Mouse (Mus musculus): Measurements from ENCODE around the gene Acap2. TPM values are rescaled to one million over a fixed set of nuclear protein-coding genes. Genes with fewer than 3 reads are reported as not detected.
A peak's percentile ranks its signal among the peaks of the same experiment; 100 is the strongest.

The Acap2 gene
- polyA plus RNA-seq (2015; fragmentation: Nextera tagmentation; extraction: Ambion mirVana): 24.0 and 25.3 TPM in 2 replicates

- Histone ChIP-seq H3K9ac (peak within 1 kb of the TSS; percentile 96), H3K4me2 (replicated peaks) (peak within 1 kb of the TSS; percentile 61), H3K9me3 (replicated peaks) (no peaks in the 10 kb centered on the region), H3K27ac (replicated peaks) (peak within 1 kb of the TSS; percentile 97), H3K27me3 (no peaks in the 10 kb centered on the region), H3K4me1 (peaks cover 16% of the 10 kb centered on the region), H3K36me3 (no peaks in the 10 kb centered on the region), H3K4me3 (replicated peaks) (peak within 1 kb of the TSS; percentile 97)
- peak; percentile 99 for ATAC-seq (ENCODE audit: insufficient number of reproducible peaks, low FRiP score, low TSS enrichment, low read depth)
- under 1% methylated on average over 72 of the region's 73 CpGs for WGBS
These were observed at the start of gene Acap2 for GRCm38 (mm10) chr16:31200790-31201567. Acap2 (minus strand) TSS chr16:31201245.

GRCm38 (mm10) chr16:31249401-31249800 is 48.4 kb upstream of the Acap2 start:
- H3K27ac ChIP-seq (replicated peaks): no peak overlapping the region
- H3K4me1 ChIP-seq: no peaks in the 10 kb centered on the region
- H3K36me3 ChIP-seq: peaks cover 9% of the 10 kb centered on the region; the same call in 1 of the 2 replicates
- H3K4me2 ChIP-seq (replicated peaks): no peak overlapping the region
- H3K9me3 ChIP-seq (replicated peaks): no peaks in the 10 kb centered on the region
- no peak overlapping the region for H3K4me3 ChIP-seq (replicated peaks)
- ATAC-seq (ENCODE audit: insufficient number of reproducible peaks, low FRiP score, low TSS enrichment, low read depth): no peak
- H3K9ac ChIP-seq: no peak overlapping the region
- WGBS: 91% methylated on average over 3 of the region's 3 CpGs
- no peaks in the 10 kb centered on the region for H3K27me3 ChIP-seq

GRCm38 (mm10) chr16:31248717-31249116 is 47.7 kb upstream of the Acap2 start:
- H3K27me3 ChIP-seq: no peaks in the 10 kb centered on the region
- no peak overlapping the region for H3K4me2 ChIP-seq (replicated peaks)
- H3K9me3 ChIP-seq (replicated peaks): no peaks in the 10 kb centered on the region
- H3K9ac ChIP-seq: no peak overlapping the region
- no peak overlapping the region for H3K27ac ChIP-seq (replicated peaks)
- no peak for ATAC-seq (ENCODE audit: insufficient number of reproducible peaks, low FRiP score, low TSS enrichment, low read depth)
- no peaks in the 10 kb centered on the region for H3K4me1 ChIP-seq
- WGBS: 88% methylated on average over 13 of the region's 13 CpGs
- no peak overlapping the region for H3K4me3 ChIP-seq (replicated peaks)
- peaks cover 9% of the 10 kb centered on the region; the same call in 1 of the 2 replicates for H3K36me3 ChIP-seq

GRCm38 (mm10) chr16:31247442-31247841 is 46.4 kb upstream of the Acap2 start:
- H3K27ac ChIP-seq (replicated peaks): no peak overlapping the region
- 76% methylated on average over 7 of the region's 7 CpGs for WGBS
- no peak overlapping the region for H3K4me3 ChIP-seq (replicated peaks)
- no peak for ATAC-seq (ENCODE audit: insufficient number of reproducible peaks, low FRiP score, low TSS enrichment, low read depth)
- H3K9ac ChIP-seq: no peak overlapping the region
- no peaks in the 10 kb centered on the region for H3K27me3 ChIP-seq
- H3K4me1 ChIP-seq: no peaks in the 10 kb centered on the region
- peaks cover 5% of the 10 kb centered on the region; the same call in 1 of the 2 replicates for H3K36me3 ChIP-seq
- no peaks in the 10 kb centered on the region for H3K9me3 ChIP-seq (replicated peaks)
- H3K4me2 ChIP-seq (replicated peaks): no peak overlapping the region

- no peak for ATAC-seq (ENCODE audit: insufficient number of reproducible peaks, low FRiP score, low TSS enrichment, low read depth)
- Histone ChIP-seq H3K9me3 (replicated peaks) (no peaks in the 10 kb centered on the region), H3K36me3 (no peaks in the 10 kb centered on the region), H3K27me3 (no peaks in the 10 kb centered on the region), H3K4me1 (no peaks in the 10 kb centered on the region), H3K9ac (no peak overlapping the region), H3K4me3 (replicated peaks) (no peak overlapping the region), H3K4me2 (replicated peaks) (no peak overlapping the region), H3K27ac (replicated peaks) (no peak overlapping the region)
- WGBS: 74% methylated on average over 3 of the region's 3 CpGs
These were observed 43.0 kb upstream of the Acap2 start for GRCm38 (mm10) chr16:31244053-31244452.

GRCm38 (mm10) chr16:31241433-31241832 is 40.4 kb upstream of the Acap2 start:
- Histone ChIP-seq H3K4me3 (replicated peaks) (no peak overlapping the region), H3K36me3 (no peaks in the 10 kb centered on the region), H3K27ac (replicated peaks) (no peak overlapping the region), H3K4me1 (no peaks in the 10 kb centered on the region), H3K27me3 (no peaks in the 10 kb centered on the region), H3K9ac (no peak overlapping the region), H3K9me3 (replicated peaks) (no peaks in the 10 kb centered on the region), H3K4me2 (replicated peaks) (no peak overlapping the region)
- no peak for ATAC-seq (ENCODE audit: insufficient number of reproducible peaks, low FRiP score, low TSS enrichment, low read depth)
- 80% methylated on average over 9 of the region's 9 CpGs for WGBS

GRCm38 (mm10) chr16:31240569-31240968 is 39.5 kb upstream of the Acap2 start:
- Histone ChIP-seq H3K27me3 (no peaks in the 10 kb centered on the region), H3K9ac (no peak overlapping the region), H3K27ac (replicated peaks) (no peak overlapping the region), H3K4me3 (replicated peaks) (no peak overlapping the region), H3K36me3 (no peaks in the 10 kb centered on the region), H3K9me3 (replicated peaks) (no peaks in the 10 kb centered on the region), H3K4me1 (peaks cover 5% of the 10 kb centered on the region), H3K4me2 (replicated peaks) (no peak overlapping the region)
- ATAC-seq (ENCODE audit: insufficient number of reproducible peaks, low FRiP score, low TSS enrichment, low read depth): no peak
- 90% methylated on average over 8 of the region's 8 CpGs for WGBS

GRCm38 (mm10) chr16:31238281-31238680 is 37.2 kb upstream of the Acap2 start:
- Histone ChIP-seq H3K4me2 (replicated peaks) (no peak overlapping the region), H3K27ac (replicated peaks) (no peak overlapping the region), H3K4me1 (peaks cover 24% of the 10 kb centered on the region), H3K9me3 (replicated peaks) (no peaks in the 10 kb centered on the region), H3K4me3 (replicated peaks) (no peak overlapping the region), H3K36me3 (no peaks in the 10 kb centered on the region), H3K27me3 (no peaks in the 10 kb centered on the region), H3K9ac (no peak overlapping the region)
- 69% methylated on average over 5 of the region's 5 CpGs for WGBS
- no peak for ATAC-seq (ENCODE audit: insufficient number of reproducible peaks, low FRiP score, low TSS enrichment, low read depth)

- peak overlapping the region; percentile 29 for H3K4me2 ChIP-seq (replicated peaks)
- no peak overlapping the region; the same call in 1 of the 2 replicates for H3K4me3 ChIP-seq (replicated peaks)
- no peaks in the 10 kb centered on the region for H3K36me3 ChIP-seq
- no peaks in the 10 kb centered on the region for H3K9me3 ChIP-seq (replicated peaks)
- peaks cover 33% of the 10 kb centered on the region for H3K4me1 ChIP-seq
- WGBS: 20% methylated on average over 18 of the region's 18 CpGs
- no peaks in the 10 kb centered on the region for H3K27me3 ChIP-seq
- H3K27ac ChIP-seq (replicated peaks): no peak overlapping the region
- no peak overlapping the region for H3K9ac ChIP-seq
- ATAC-seq (ENCODE audit: insufficient number of reproducible peaks, low FRiP score, low TSS enrichment, low read depth): no peak
These were observed 34.6 kb upstream of the Acap2 start for GRCm38 (mm10) chr16:31235457-31236310.

GRCm38 (mm10) chr16:31234808-31235456 is 33.9 kb upstream of the Acap2 start:
- Histone ChIP-seq H3K4me2 (replicated peaks) (no peak overlapping the region), H3K4me1 (peaks cover 33% of the 10 kb centered on the region), H3K9me3 (replicated peaks) (no peaks in the 10 kb centered on the region), H3K9ac (no peak overlapping the region), H3K27me3 (no peaks in the 10 kb centered on the region), H3K4me3 (replicated peaks) (no peak overlapping the region), H3K27ac (replicated peaks) (no peak overlapping the region), H3K36me3 (no peaks in the 10 kb centered on the region)
- WGBS: 80% methylated on average over 12 of the region's 12 CpGs
- no peak for ATAC-seq (ENCODE audit: insufficient number of reproducible peaks, low FRiP score, low TSS enrichment, low read depth)

- H3K9ac ChIP-seq: no peak overlapping the region
- WGBS: 34% methylated on average over 3 of the region's 3 CpGs
- no peak for ATAC-seq (ENCODE audit: insufficient number of reproducible peaks, low FRiP score, low TSS enrichment, low read depth)
- H3K4me3 ChIP-seq (replicated peaks): no peak overlapping the region
- no peaks in the 10 kb centered on the region for H3K9me3 ChIP-seq (replicated peaks)
- H3K4me1 ChIP-seq: peaks cover 33% of the 10 kb centered on the region
- peak overlapping the region; percentile 53; the same call in 1 of the 2 replicates for H3K27ac ChIP-seq (replicated peaks)
- H3K4me2 ChIP-seq (replicated peaks): peak overlapping the region; percentile 39
- no peaks in the 10 kb centered on the region for H3K27me3 ChIP-seq
- no peaks in the 10 kb centered on the region for H3K36me3 ChIP-seq
These were observed 33.3 kb upstream of the Acap2 start for GRCm38 (mm10) chr16:31234356-31234755.

All from embryonic facial prominence, embryonic 15.5 days (tissue).